Mouse (Mus musculus): ENCODE results near the gene Gmeb2.

GRCm38 (mm10) chr2:181319248-181320102 lies 31.6 kb upstream of the Gmeb2 start, which contains the start of gene Rtel1:
- peak; percentile 13; the same call in 1 of the 2 replicates for TF ChIP-seq CTCF (IDR thresholded peaks at IDR 0.05; ENCODE audit: low read depth)
- no peak for TF ChIP-seq EP300 (IDR thresholded peaks at IDR 0.05; ENCODE audit: low read depth)

All from liver, postnatal 0 days (tissue).